Mouse (Mus musculus): ENCODE measurements around the gene Cd300a. TPM values are rescaled to one million over a fixed set of nuclear protein-coding genes. Genes with fewer than 3 reads are reported as not detected.

Cd300a gene
- polyA plus RNA-seq, 1 experiment from 2014 or later, result 5.9 TPM

DNA sequence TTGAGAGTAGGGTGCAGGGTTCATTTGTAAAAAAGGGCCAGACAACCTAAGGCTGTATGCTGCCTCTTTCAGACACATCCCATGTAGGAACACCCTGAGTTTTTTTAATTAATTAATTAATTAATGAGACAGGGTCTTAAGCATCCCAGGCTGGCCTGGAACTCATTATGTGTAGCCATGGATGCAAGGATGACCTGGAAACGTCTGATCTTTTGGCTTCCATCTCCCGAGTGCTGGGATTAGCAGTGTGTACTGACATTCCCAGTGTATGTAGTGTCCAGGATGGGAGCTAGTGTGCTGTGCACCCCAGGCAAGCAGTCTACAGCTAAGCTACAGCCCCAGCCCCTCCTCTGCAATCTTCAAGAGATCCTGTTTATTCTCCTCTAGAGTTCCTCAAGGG is 13.2 kb upstream of the Cd300a start:
- no peaks in the 10 kb centered on the region for H3K4me1 ChIP-seq (ENCODE audit: insufficient read depth, low read depth, low read length)
- no peak overlapping the region for H3K4me2 ChIP-seq (replicated peaks; ENCODE audit: low read depth, low read length)
- H3K27ac ChIP-seq (ENCODE audit: low read length), result no peak overlapping the region
- no peaks in the 10 kb centered on the region for H3K27me3 ChIP-seq (replicated peaks; ENCODE audit: insufficient read depth, low read length)
- no peaks in the 10 kb centered on the region for H3K36me3 ChIP-seq (ENCODE audit: insufficient read depth, low read length)
- no peak overlapping the region for H3K9ac ChIP-seq (replicated peaks; ENCODE audit: low read depth)
- ATAC-seq, result 0 out of 2 replicates have a peak, but pooled peaks have one; percentile 9
- H3K4me3 ChIP-seq (ENCODE audit: low read depth, low read length), result no peak overlapping the region
- 36% methylated on average over 2 of the region's 2 CpGs for WGBS
- no peak for DNase-seq (ENCODE audit: low spot score)
- H3K9me3 ChIP-seq (ENCODE audit: low read length), result no peaks in the 10 kb centered on the region
- TF ChIP-seq CTCF (IDR thresholded peaks at IDR 0.05) (no peak), EP300 (IDR thresholded peaks at IDR 0.05) (no peak)

DNA sequence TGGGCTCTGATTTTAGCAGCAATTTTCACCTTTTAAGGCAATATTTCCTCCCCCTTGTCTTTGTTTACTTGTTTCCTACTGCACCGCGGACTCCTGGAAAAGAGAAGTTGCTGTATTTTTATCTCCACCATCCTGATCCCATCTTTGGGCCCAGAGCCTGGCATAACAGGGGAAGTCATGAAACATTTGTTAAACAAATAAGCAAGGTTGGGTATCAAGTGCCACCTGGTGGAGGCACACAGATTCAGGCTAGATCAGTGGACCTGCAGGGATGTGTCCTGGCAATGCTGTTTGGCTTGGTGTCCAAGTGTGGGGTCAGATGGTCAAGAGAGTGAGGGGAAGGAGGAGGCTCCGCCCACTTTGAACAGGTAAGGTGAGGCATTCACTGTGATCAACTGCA is 12.7 kb upstream of the Cd300a start:
- no peak overlapping the region for H3K9ac ChIP-seq (replicated peaks; ENCODE audit: low read depth)
- no peaks in the 10 kb centered on the region for H3K9me3 ChIP-seq (ENCODE audit: low read length)
- no peaks in the 10 kb centered on the region for H3K27me3 ChIP-seq (replicated peaks; ENCODE audit: insufficient read depth, low read length)
- peak; percentile 61 for DNase-seq (ENCODE audit: low spot score)
- TF ChIP-seq CTCF (IDR thresholded peaks at IDR 0.05) (peak; percentile 84), EP300 (IDR thresholded peaks at IDR 0.05) (no peak)
- 15% methylated on average over 3 of the region's 3 CpGs for WGBS
- H3K27ac ChIP-seq (ENCODE audit: low read length), result no peak overlapping the region
- ATAC-seq, result peak; percentile 50
- no peaks in the 10 kb centered on the region for H3K36me3 ChIP-seq (ENCODE audit: insufficient read depth, low read length)
- H3K4me2 ChIP-seq (replicated peaks; ENCODE audit: low read depth, low read length), result no peak overlapping the region
- H3K4me1 ChIP-seq (ENCODE audit: insufficient read depth, low read depth, low read length), result no peaks in the 10 kb centered on the region
- H3K4me3 ChIP-seq (ENCODE audit: low read depth, low read length), result no peak overlapping the region

DNA sequence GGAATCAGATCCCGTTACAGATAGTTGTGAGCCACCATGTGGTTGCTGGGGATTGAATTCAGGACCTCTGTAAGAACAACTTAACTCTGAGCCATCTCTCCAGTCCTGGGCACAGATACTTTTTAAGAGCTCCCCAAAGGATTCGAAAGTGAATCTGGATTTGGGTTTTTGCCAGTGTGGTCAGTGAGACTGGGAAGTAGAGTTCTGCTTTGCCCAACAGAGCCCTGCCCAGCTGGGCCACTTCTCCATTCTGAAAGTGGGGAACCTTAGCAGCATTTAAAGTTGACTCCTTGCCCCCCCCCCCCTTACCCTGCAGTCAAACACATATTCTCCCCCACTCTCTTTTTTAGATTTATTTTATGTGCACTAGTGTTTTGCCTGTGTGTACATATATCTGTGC is 10.2 kb upstream of the Cd300a start:
- Histone ChIP-seq H3K4me1 (ENCODE audit: insufficient read depth, low read depth, low read length) (no peaks in the 10 kb centered on the region), H3K27me3 (replicated peaks; ENCODE audit: insufficient read depth, low read length) (no peaks in the 10 kb centered on the region), H3K4me3 (ENCODE audit: low read depth, low read length) (no peak overlapping the region), H3K27ac (ENCODE audit: low read length) (no peak overlapping the region), H3K36me3 (ENCODE audit: insufficient read depth, low read length) (no peaks in the 10 kb centered on the region), H3K4me2 (replicated peaks; ENCODE audit: low read depth, low read length) (no peak overlapping the region), H3K9ac (replicated peaks; ENCODE audit: low read depth) (no peak overlapping the region), H3K9me3 (ENCODE audit: low read length) (no peaks in the 10 kb centered on the region)
- DNase-seq (ENCODE audit: low spot score) (peak; percentile 46), ATAC-seq (no peak)
- TF ChIP-seq CTCF (IDR thresholded peaks at IDR 0.05) (no peak), EP300 (IDR thresholded peaks at IDR 0.05) (no peak)
- 65% methylated on average over 2 of the region's 2 CpGs for WGBS

DNA sequence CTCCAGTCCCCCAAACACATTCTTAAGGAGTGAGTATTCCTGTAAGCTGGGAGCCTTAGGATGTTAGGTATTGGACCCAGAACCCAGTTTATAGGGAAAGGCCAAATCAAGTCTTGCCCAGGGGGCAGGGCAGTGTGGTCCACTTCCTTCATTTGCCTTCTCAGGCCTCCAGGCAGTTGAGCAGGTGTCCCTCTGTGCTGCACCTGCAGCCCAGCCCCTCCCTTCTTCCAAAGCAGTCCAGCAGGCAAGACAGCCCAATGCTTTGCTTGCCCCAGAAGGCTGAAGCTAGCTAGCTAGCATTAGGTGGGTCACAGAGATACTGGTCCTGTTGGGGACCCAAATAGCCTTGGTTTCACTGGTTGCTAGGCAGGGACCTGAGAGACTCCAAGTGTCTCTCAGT is 9.7 kb upstream of the Cd300a start:
- Histone ChIP-seq H3K9me3 (ENCODE audit: low read length) (no peaks in the 10 kb centered on the region), H3K27ac (ENCODE audit: low read length) (no peak overlapping the region), H3K36me3 (ENCODE audit: insufficient read depth, low read length) (no peaks in the 10 kb centered on the region), H3K4me1 (ENCODE audit: insufficient read depth, low read depth, low read length) (no peaks in the 10 kb centered on the region), H3K9ac (replicated peaks; ENCODE audit: low read depth) (no peak overlapping the region), H3K4me2 (replicated peaks; ENCODE audit: low read depth, low read length) (no peak overlapping the region), H3K4me3 (ENCODE audit: low read depth, low read length) (no peak overlapping the region), H3K27me3 (replicated peaks; ENCODE audit: insufficient read depth, low read length) (no peaks in the 10 kb centered on the region)
- no peak for TF ChIP-seq CTCF (IDR thresholded peaks at IDR 0.05)
- no peak for TF ChIP-seq EP300 (IDR thresholded peaks at IDR 0.05)
- DNase-seq (ENCODE audit: low spot score) (no peak), ATAC-seq (no peak)

DNA sequence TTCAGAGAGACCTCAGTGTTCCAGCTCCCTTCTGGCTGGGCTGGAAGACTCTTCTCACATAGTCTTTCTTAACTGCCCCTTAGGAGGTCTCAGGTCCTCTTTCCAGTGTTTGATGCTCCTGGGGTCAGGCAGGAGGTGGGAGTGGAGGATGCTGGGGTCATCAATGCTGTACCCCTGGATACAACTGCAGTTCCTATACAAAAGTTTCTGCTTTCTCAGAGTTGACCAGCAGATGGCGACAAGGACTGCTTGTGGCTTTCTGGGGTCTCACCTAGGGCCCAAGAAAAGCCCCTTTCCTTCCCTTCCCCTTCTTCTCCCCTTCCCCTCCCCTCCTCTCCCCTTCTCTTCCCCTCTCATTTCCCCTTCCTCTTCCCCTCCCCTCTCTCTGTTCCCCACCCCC is 9.3 kb upstream of the Cd300a start:
- no peaks in the 10 kb centered on the region for H3K4me1 ChIP-seq (ENCODE audit: insufficient read depth, low read depth, low read length)
- no peak overlapping the region for H3K9ac ChIP-seq (replicated peaks; ENCODE audit: low read depth)
- no peak overlapping the region for H3K4me2 ChIP-seq (replicated peaks; ENCODE audit: low read depth, low read length)
- no peak overlapping the region for H3K27ac ChIP-seq (ENCODE audit: low read length)
- no peaks in the 10 kb centered on the region for H3K36me3 ChIP-seq (ENCODE audit: insufficient read depth, low read length)
- ATAC-seq (no peak), DNase-seq (ENCODE audit: low spot score) (no peak)
- no peaks in the 10 kb centered on the region for H3K9me3 ChIP-seq (ENCODE audit: low read length)
- no peaks in the 10 kb centered on the region for H3K27me3 ChIP-seq (replicated peaks; ENCODE audit: insufficient read depth, low read length)
- no peak overlapping the region for H3K4me3 ChIP-seq (ENCODE audit: low read depth, low read length)
- TF ChIP-seq CTCF (IDR thresholded peaks at IDR 0.05) (peak; percentile 70), EP300 (IDR thresholded peaks at IDR 0.05) (no peak)
- WGBS, result 0% methylated on average over 1 of the region's 1 CpGs

DNA sequence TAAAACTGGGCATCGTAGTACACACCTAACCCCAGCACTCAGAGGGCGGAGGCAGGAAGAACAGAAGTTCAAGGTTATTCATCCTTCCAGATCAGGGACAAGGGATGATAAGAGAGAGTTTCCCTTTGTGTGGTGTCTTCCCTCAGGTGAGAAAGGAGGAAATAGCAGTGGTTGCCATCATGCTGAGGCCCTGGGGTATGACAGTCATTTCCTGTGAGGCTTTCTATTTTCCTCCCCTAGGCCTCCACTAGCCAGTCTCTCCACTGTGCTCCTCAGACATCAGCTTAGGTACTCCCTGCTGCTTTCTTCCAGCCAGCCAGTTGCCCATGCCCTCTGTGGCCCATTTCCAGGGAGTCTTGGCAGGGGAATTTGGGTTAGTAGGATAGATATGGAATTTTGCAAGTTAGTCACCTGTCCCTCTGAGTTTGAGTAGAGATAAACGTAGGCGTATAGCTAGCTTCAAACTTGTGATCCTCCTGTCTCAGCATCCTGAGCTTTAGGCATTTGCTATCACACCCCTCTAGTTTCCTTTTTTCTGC is 6.5 kb upstream of the Cd300a start:
- Histone ChIP-seq H3K9me3 (ENCODE audit: low read length) (no peaks in the 10 kb centered on the region), H3K4me3 (ENCODE audit: low read depth, low read length) (no peak overlapping the region), H3K4me1 (ENCODE audit: insufficient read depth, low read depth, low read length) (no peaks in the 10 kb centered on the region), H3K36me3 (ENCODE audit: insufficient read depth, low read length) (no peaks in the 10 kb centered on the region), H3K4me2 (replicated peaks; ENCODE audit: low read depth, low read length) (no peak overlapping the region), H3K27ac (ENCODE audit: low read length) (no peak overlapping the region), H3K9ac (replicated peaks; ENCODE audit: low read depth) (no peak overlapping the region), H3K27me3 (replicated peaks; ENCODE audit: insufficient read depth, low read length) (no peaks in the 10 kb centered on the region)
- 83% methylated on average over 4 of the region's 4 CpGs for WGBS
- TF ChIP-seq EP300 (IDR thresholded peaks at IDR 0.05) (no peak), CTCF (IDR thresholded peaks at IDR 0.05) (no peak)
- DNase-seq (ENCODE audit: low spot score), result no peak
- ATAC-seq, result no peak

All from lung, postnatal 0 days (tissue).